Mouse (Mus musculus) cortical plate, adult 2 months (tissue): ENCODE results near the gene Ipo8. TPM values are rescaled to one million over a fixed set of nuclear protein-coding genes. Genes with fewer than 3 reads are reported as not detected.

Source experiments
- H3K27ac ChIP-seq: fragments of 200-500 bp; 2 replicates; pipeline ENCODE4 v1.5.1; 2012; ENCODE audit warnings: low read length, control low read depth, inconsistent platforms; ENCODE audit not compliant: insufficient read depth
- H3K4me1 ChIP-seq: fragments of 200-500 bp; 2 replicates; pipeline ENCODE4 v1.6.1; 2011; ENCODE audit warnings: low read length; ENCODE audit not compliant: control insufficient read depth, insufficient read depth
- H3K4me3 ChIP-seq: fragments of 200-500 bp; 2 replicates; pipeline ENCODE4 v1.5.1; 2011; ENCODE audit warnings: mild to moderate bottlenecking, low read length, control low read depth; ENCODE audit not compliant: insufficient read depth
- CTCF ChIP-seq: fragments of 200-500 bp; IDR thresholded peaks from 2 replicates; pipeline ENCODE4 v1.5.1; 2011; ENCODE audit warnings: mild to moderate bottlenecking, control low read depth, low read length; ENCODE audit not compliant: insufficient read depth; ENCODE audit errors: extremely low read depth
- POLR2A ChIP-seq: fragments of 200-500 bp; IDR thresholded peaks from 2 replicates; pipeline ENCODE4 v1.6.1; 2011; ENCODE audit warnings: mild to moderate bottlenecking, low read length, control low read depth; ENCODE audit not compliant: insufficient read depth; ENCODE audit errors: extremely low read depth
- polyA plus RNA-seq: library from polyadenylated mRNA; depleted of rRNA; stranded (reverse); fragments of >200 nt; gene quantifications from 2 replicates; pipeline ENCODE4 v1.2.3, GENCODE M21; 2012; rRNA removed

Ipo8 gene
- polyA plus RNA-seq, 1 experiment: 23.3 TPM

GRCm38 (mm10) chr6:148727871-148728524, 103.3 kb downstream of the Ipo8 start:
- Histone ChIP-seq H3K4me3 (no peak overlapping the region), H3K4me1 (peaks cover 3% of the 10 kb centered on the region; the same call in 1 of the 2 replicates), H3K27ac (no peak overlapping the region)
- no peak for TF ChIP-seq POLR2A
- TF ChIP-seq CTCF: no peak

DNA sequence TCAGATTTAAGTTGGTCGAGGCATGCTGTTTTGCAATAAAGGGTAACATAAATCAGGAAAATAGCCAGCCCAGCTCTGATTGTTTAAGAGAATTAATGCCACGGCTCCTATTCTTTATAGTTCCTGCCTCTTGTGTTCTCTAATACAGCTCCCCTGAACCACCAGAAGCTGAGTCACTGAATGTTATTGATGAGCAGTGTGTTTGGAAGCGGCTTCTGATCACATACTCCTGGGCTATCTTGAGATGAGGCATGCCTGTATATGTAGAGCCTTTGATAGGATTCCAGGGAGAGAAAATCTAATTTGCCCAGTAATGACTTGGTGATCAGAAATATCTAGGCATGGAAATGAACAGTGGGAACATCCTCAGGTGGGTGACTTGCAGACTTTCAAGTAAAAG, 106.8 kb downstream of the Ipo8 start:
- no peak overlapping the region for H3K27ac ChIP-seq
- TF ChIP-seq POLR2A (no peak), CTCF (no peak)

More for the DNA sequence above, 106.8 kb downstream of the Ipo8 start:
- Histone ChIP-seq H3K4me3 (no peak overlapping the region), H3K4me1 (peaks cover 3% of the 10 kb centered on the region; the same call in 1 of the 2 replicates)

Other genes with a start within 250 kb of the Ipo8 start
- 17.2 and 17.3 TPM in 2 replicates for gene Caprin2, start 64.8 kb upstream of the Ipo8 start, polyA plus RNA-seq
- 1.6 and 2.1 TPM in 2 replicates for gene Sinhcaf, start 115.0 kb upstream of the Ipo8 start, polyA plus RNA-seq